Mouse (Mus musculus) lung, adult 2 months (tissue): Measurements from ENCODE around the gene Ipo13. TPM values are rescaled to one million over a fixed set of nuclear protein-coding genes. Genes with fewer than 3 reads are reported as not detected.

ENCODE experiments used
- DNase-seq: peaks from one replicate; pipeline ENCODE4 v3.0.0; 2022
- H3K4me1 ChIP-seq: fragments of 200-500 bp; 2 replicates; pipeline ENCODE4 v1.6.1; 2011; ENCODE audit warnings: low read length; ENCODE audit not compliant: control insufficient read depth, insufficient read depth
- H3K4me3 ChIP-seq: fragments of 200-500 bp; replicated peaks from 2 replicates; pipeline ENCODE3; 2011; ENCODE audit warnings: low read depth, mild to moderate bottlenecking, control low read depth, low read length; ENCODE audit errors: extremely low read depth
- CTCF ChIP-seq: fragments of 200-500 bp; IDR thresholded peaks from 2 replicates; pipeline ENCODE4 v1.5.1; 2011; ENCODE audit warnings: mild to moderate bottlenecking, low read length, control low read depth; ENCODE audit not compliant: insufficient read depth
- POLR2A ChIP-seq: fragments of 200-500 bp; IDR thresholded peaks from 2 replicates; pipeline ENCODE4 v1.6.1; 2011; ENCODE audit warnings: low read depth, mild to moderate bottlenecking, control low read depth, low read length, borderline replicate concordance; ENCODE audit errors: extremely low read depth
- WGBS: fragments of 180-500 bp; shearing (Covaris S2); methylation state at CpG from one replicate; pipeline ENCODE4 v1.1.7; 2018; 5-methylcytosine and 5-hydroxymethylcytosine counted together
- polyA plus RNA-seq: library from polyadenylated mRNA; depleted of rRNA; stranded (reverse); fragments of >200 nt; gene quantifications from 2 replicates; pipeline ENCODE4 v1.2.3, GENCODE M21; 2012

Gene Ipo13
- polyA plus RNA-seq, 1 experiment, result 93.8 TPM

DNA sequence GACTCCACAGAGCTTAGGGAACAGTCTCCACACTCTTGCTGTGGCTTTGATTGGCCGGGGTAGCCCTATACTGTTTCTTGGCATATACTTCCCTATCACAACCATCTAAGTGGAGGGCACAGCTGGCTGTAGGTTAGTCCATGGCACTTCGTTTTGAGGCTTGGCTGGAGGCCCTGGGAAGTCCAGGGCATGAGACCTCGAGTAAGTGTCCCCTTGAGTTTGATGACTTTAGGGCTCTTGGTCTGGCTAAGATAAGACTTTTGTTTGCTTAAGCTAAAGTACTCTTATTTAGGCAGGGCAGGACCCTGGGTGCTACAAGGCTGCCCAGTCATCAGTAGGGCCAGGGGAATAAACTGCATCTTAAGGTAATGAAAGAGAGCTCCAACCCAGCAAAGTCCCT, 16.7 kb downstream of the Ipo13 start:
- TF ChIP-seq POLR2A (no peak), CTCF (no peak)
- H3K4me1 ChIP-seq, result no peaks in the 10 kb centered on the region
- DNase-seq, result peak; percentile 51
- 71% methylated on average over 3 of the region's 3 CpGs for WGBS
- no peak overlapping the region for H3K4me3 ChIP-seq

GRCm38 (mm10) chr4:117896031-117896430, 18.8 kb downstream of the Ipo13 start:
- Histone ChIP-seq H3K4me1 (no peaks in the 10 kb centered on the region), H3K4me3 (no peak overlapping the region)
- no peak for DNase-seq
- TF ChIP-seq CTCF, result no peak
- TF ChIP-seq POLR2A, result no peak
- WGBS, result 89% methylated on average over 6 of the region's 6 CpGs

GRCm38 (mm10) chr4:117895339-117895738, 19.5 kb downstream of the Ipo13 start:
- no peak for DNase-seq
- Histone ChIP-seq H3K4me3 (no peak overlapping the region), H3K4me1 (no peaks in the 10 kb centered on the region)
- WGBS, result 75% methylated on average over 7 of the region's 7 CpGs
- no peak for TF ChIP-seq CTCF
- no peak for TF ChIP-seq POLR2A

GRCm38 (mm10) chr4:117894601-117895000, 20.2 kb downstream of the Ipo13 start:
- Histone ChIP-seq H3K4me3 (no peak overlapping the region), H3K4me1 (no peaks in the 10 kb centered on the region)
- WGBS, result 87% methylated on average over 8 of the region's 8 CpGs
- no peak for TF ChIP-seq CTCF
- no peak for TF ChIP-seq POLR2A
- no peak for DNase-seq

- DNase-seq, result peak; percentile 39
- no peak for TF ChIP-seq POLR2A
- TF ChIP-seq CTCF, result no peak
- WGBS, result 17% methylated on average over 9 of the region's 9 CpGs
- Histone ChIP-seq H3K4me3 (no peak overlapping the region), H3K4me1 (no peaks in the 10 kb centered on the region)
Observed at GRCm38 (mm10) chr4:117893376-117893775, 21.4 kb downstream of the Ipo13 start.

DNA sequence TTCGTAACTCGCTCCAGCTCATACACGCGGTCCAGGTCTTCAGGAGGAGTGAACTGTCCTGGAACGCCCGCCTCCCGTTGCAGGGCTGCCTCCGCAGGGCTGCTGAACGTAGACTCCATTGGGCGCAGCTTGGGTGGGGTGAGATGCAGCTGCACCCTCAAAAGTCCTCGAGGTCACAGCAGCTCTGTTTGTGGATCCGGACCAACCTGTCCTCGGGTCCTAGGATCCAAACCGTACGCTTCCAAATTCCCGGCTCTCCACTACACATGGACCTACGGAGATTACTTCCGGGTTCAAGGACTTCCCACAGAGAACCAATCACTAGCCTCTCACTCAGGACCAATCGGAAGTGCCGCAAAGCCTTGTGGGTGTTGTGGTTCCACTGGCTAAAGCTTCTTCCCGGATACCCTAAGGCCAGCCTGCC, 23.0 kb downstream of the Ipo13 start, which contains the start of gene Dph2:
TSS of gene Dph2 (minus strand) at position 295 of the 424 bp plus-strand sequence.
- TF ChIP-seq POLR2A, result no peak; the same call in 1 of the 2 replicates
- TF ChIP-seq CTCF, result no peak
- WGBS, result 1% methylated on average over 21 of the region's 21 CpGs
- Histone ChIP-seq H3K4me3 (peak within 1 kb of the TSS; percentile 88), H3K4me1 (no peaks in the 10 kb centered on the region)
- DNase-seq, result peak; percentile 81

- no peak overlapping the region for H3K4me3 ChIP-seq
- DNase-seq, result no peak
- WGBS, result 88% methylated on average over 8 of the region's 8 CpGs
- peaks cover 5% of the 10 kb centered on the region; the same call in 1 of the 2 replicates for H3K4me1 ChIP-seq
- TF ChIP-seq CTCF (no peak), POLR2A (no peak)
Observed at GRCm38 (mm10) chr4:117890750-117891149, 24.0 kb downstream of the Ipo13 start.

DNA sequence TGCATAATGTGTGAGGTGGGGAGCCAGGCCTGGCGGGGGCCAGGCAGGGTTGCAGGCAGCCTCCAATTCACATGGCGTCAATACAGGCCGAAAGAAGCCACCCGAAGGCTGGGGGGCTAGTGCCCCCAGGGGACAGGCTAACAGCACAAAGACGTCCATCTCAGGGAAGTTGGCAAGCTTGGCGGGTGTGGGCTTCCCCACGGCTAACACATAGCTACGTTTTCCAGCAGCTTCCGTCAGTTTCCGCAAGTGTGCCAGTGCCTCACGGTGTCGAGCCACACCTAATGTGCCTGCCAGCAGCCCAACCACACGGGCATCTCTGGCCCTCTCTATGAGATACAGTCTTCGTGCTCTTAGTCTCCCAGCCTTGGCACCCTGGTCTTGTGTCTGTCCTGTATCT, 24.8 kb downstream of the Ipo13 start:
- no peak overlapping the region for H3K4me3 ChIP-seq
- no peak for TF ChIP-seq CTCF
- peaks cover 5% of the 10 kb centered on the region; the same call in 1 of the 2 replicates for H3K4me1 ChIP-seq
- no peak for DNase-seq
- 91% methylated on average over 14 of the region's 14 CpGs for WGBS

GRCm38 (mm10) chr4:117889471-117889870, 25.3 kb downstream of the Ipo13 start:
- Histone ChIP-seq H3K4me3 (no peak overlapping the region), H3K4me1 (peaks cover 5% of the 10 kb centered on the region; the same call in 1 of the 2 replicates)
- WGBS, result 92% methylated on average over 15 of the region's 15 CpGs
- TF ChIP-seq CTCF, result no peak
- TF ChIP-seq POLR2A, result no peak
- DNase-seq, result no peak

DNA sequence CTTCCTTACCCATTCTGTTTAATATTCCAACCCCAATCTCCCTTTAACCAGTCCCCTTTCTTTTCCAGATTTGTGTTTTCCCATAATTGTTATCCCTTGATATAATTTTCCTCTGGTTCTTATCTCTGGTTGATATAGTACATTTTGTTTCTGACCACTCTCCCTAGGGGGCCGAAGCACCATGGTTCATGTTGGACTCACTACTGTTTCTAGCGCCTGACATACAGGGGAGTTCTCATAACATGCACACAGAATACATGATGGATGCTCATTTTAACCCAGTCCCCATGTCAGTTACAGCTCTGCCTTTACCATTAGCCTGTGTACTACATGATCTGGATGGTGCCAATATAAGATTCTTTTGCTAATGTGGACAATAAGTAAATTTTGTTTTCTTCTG, 26.9 kb downstream of the Ipo13 start:
- 66% methylated on average over 2 of the region's 2 CpGs for WGBS
- peaks cover 9% of the 10 kb centered on the region for H3K4me1 ChIP-seq
- no peak for DNase-seq
- no peak overlapping the region for H3K4me3 ChIP-seq
- TF ChIP-seq CTCF (no peak), POLR2A (no peak)
